Comparison of ENCODE assay signal across 14 mouse cellular contexts in genomic region chr5:24651356-24651755, GRCm38 (mm10). TPM values are rescaled to one million over a fixed set of nuclear protein-coding genes. Genes with fewer than 3 reads are reported as not detected.
DNase-seq lines count a peak whose midpoint lies in the region; ATAC-seq and TF ChIP-seq lines count a peak whose summit lies in the region.
"Had no signal": no experiment of that assay in that cellular context is flagged by ENCODE, and none has a peak within 500 bp of the region (broad histone marks: within the 10 kb centered on the region; RNA-seq: fewer than 3 reads in every experiment).

No protein-coding gene starts in this region.

- no peak overlapping the region for H3K27ac ChIP-seq in embryonic facial prominence, embryonic 14.5 days (replicated peaks; ENCODE audit: low read depth, low read length)
- H3K27ac ChIP-seq in embryonic facial prominence, embryonic 10.5 days (replicated peaks): no peak overlapping the region
- H3K27ac ChIP-seq in heart, embryonic 12.5 days (ENCODE audit: poor library complexity, severe bottlenecking): no peak overlapping the region
- H3K27ac ChIP-seq in midbrain, embryonic 16.5 days (ENCODE audit: low read length): no peak overlapping the region
- H3K27ac ChIP-seq in midbrain, postnatal 0 days (ENCODE audit: low read depth, low read length): no peak overlapping the region
- H3K27ac ChIP-seq: hindbrain, embryonic 14.5 days; kidney, embryonic 15.5 days; limb, embryonic 12.5 days; liver, embryonic 15.5 days; stomach, postnatal 0 days had no signal

- H3K4me3 ChIP-seq in embryonic facial prominence, embryonic 14.5 days (ENCODE audit: low read depth, low read length): no peak overlapping the region
- H3K4me3 ChIP-seq in embryonic facial prominence, embryonic 10.5 days: no peak overlapping the region
- no peak overlapping the region for H3K4me3 ChIP-seq in heart, embryonic 12.5 days
- H3K4me3 ChIP-seq in midbrain, embryonic 16.5 days (ENCODE audit: low read depth, low read length): no peak overlapping the region
- no peak overlapping the region for H3K4me3 ChIP-seq in midbrain, postnatal 0 days (ENCODE audit: low read depth, low read length)
- H3K4me3 ChIP-seq: kidney, embryonic 15.5 days; limb, embryonic 12.5 days; liver, embryonic 15.5 days had no signal

- H3K27me3 ChIP-seq in embryonic facial prominence, embryonic 14.5 days (replicated peaks; ENCODE audit: control insufficient read depth, insufficient read depth, low read length): no peaks in the 10 kb centered on the region
- H3K27me3 ChIP-seq in embryonic facial prominence, embryonic 10.5 days (replicated peaks; ENCODE audit: low read depth, poor library complexity, severe bottlenecking): peaks cover 8% of the 10 kb centered on the region
- H3K27me3 ChIP-seq in heart, embryonic 12.5 days (replicated peaks): peaks cover 15% of the 10 kb centered on the region
- no peaks in the 10 kb centered on the region for H3K27me3 ChIP-seq in midbrain, embryonic 16.5 days (ENCODE audit: control insufficient read depth, insufficient read depth, low read depth, low read length)
- no peaks in the 10 kb centered on the region for H3K27me3 ChIP-seq in midbrain, postnatal 0 days (ENCODE audit: insufficient read depth, low read length)
- H3K27me3 ChIP-seq: kidney, embryonic 15.5 days had no signal

- 0 out of 2 replicates have a peak overlapping the region, but pooled peaks have one; percentile 20 for H3K9ac ChIP-seq in embryonic facial prominence, embryonic 14.5 days (ENCODE audit: low read depth, low read length)
- 0 out of 2 replicates have a peak overlapping the region, but pooled peaks have one; percentile 18 for H3K9ac ChIP-seq in heart, embryonic 12.5 days
- H3K9ac ChIP-seq in midbrain, embryonic 16.5 days (ENCODE audit: low read depth, low read length): peak overlapping the region; percentile 11; the same call in 1 of the 2 replicates
- no peak overlapping the region for H3K9ac ChIP-seq in midbrain, postnatal 0 days (replicated peaks; ENCODE audit: low read length, poor library complexity, severe bottlenecking)
- H3K9ac ChIP-seq: hindbrain, embryonic 14.5 days; kidney, embryonic 15.5 days; limb, embryonic 12.5 days; liver, embryonic 15.5 days; lung, embryonic 14.5 days had no signal

- no peak for DNase-seq in embryonic facial prominence, embryonic 14.5 days (ENCODE audit: low spot score)
- no peak for DNase-seq in embryonic facial prominence, embryonic 10.5 days (ENCODE audit: low spot score)
- no peak for DNase-seq in heart, adult 9 months (ENCODE audit: low spot score in 2 of 2)
- no peak for DNase-seq in midbrain, postnatal 0 days (ENCODE audit: low spot score)
- no peak for DNase-seq in testis, postnatal 10 days (ENCODE audit: low spot score)
- no peak for DNase-seq in left cerebral cortex, adult 8-10 months (ENCODE audit: low spot score in 2 of 2)

- WGBS in embryonic facial prominence, embryonic 14.5 days: 81% methylated on average over 6 of the region's 6 CpGs
- 83% methylated on average over 6 of the region's 6 CpGs for WGBS in embryonic facial prominence, embryonic 10.5 days
- 79% methylated on average over 6 of the region's 6 CpGs for WGBS in heart, embryonic 12.5 days
- 86% methylated on average over 6 of the region's 6 CpGs for WGBS in midbrain, embryonic 16.5 days
- 83% methylated on average over 6 of the region's 6 CpGs for WGBS in midbrain, postnatal 0 days

- H3K4me2 ChIP-seq in embryonic facial prominence, embryonic 14.5 days (ENCODE audit: low read depth, low read length): no peak overlapping the region
- no peak overlapping the region for H3K4me2 ChIP-seq in heart, embryonic 12.5 days
- no peak overlapping the region for H3K4me2 ChIP-seq in midbrain, embryonic 16.5 days (ENCODE audit: low read length)
- no peak overlapping the region for H3K4me2 ChIP-seq in midbrain, postnatal 0 days (ENCODE audit: low read depth, low read length, poor library complexity, severe bottlenecking)
- H3K4me2 ChIP-seq: hindbrain, embryonic 14.5 days; kidney, embryonic 15.5 days; limb, embryonic 12.5 days; lung, embryonic 14.5 days had no signal

- no peaks in the 10 kb centered on the region for H3K9me3 ChIP-seq in embryonic facial prominence, embryonic 14.5 days (ENCODE audit: control insufficient read depth, low read length)
- no peaks in the 10 kb centered on the region for H3K9me3 ChIP-seq in embryonic facial prominence, embryonic 10.5 days
- H3K9me3 ChIP-seq in heart, embryonic 12.5 days (replicated peaks): no peaks in the 10 kb centered on the region
- no peaks in the 10 kb centered on the region for H3K9me3 ChIP-seq in midbrain, embryonic 16.5 days (replicated peaks; ENCODE audit: control insufficient read depth, low read length, poor library complexity, severe bottlenecking)
- H3K9me3 ChIP-seq in midbrain, postnatal 0 days (ENCODE audit: low read length): no peaks in the 10 kb centered on the region
- H3K9me3 ChIP-seq: kidney, embryonic 15.5 days; limb, embryonic 12.5 days; liver, embryonic 15.5 days had no signal

- no peaks in the 10 kb centered on the region for H3K4me1 ChIP-seq in embryonic facial prominence, embryonic 14.5 days (ENCODE audit: control insufficient read depth, insufficient read depth, low read length)
- H3K4me1 ChIP-seq in embryonic facial prominence, embryonic 10.5 days: 0 out of 2 replicates have a peak, but pooled peaks cover 3% of the 10 kb centered on the region
- H3K4me1 ChIP-seq in heart, embryonic 12.5 days (replicated peaks): no peaks in the 10 kb centered on the region
- 0 out of 2 replicates have a peak, but pooled peaks cover 3% of the 10 kb centered on the region for H3K4me1 ChIP-seq in midbrain, embryonic 16.5 days (ENCODE audit: control insufficient read depth, insufficient read depth, low read length)
- H3K4me1 ChIP-seq in midbrain, postnatal 0 days (ENCODE audit: insufficient read depth, low read length): peaks cover 4% of the 10 kb centered on the region; the same call in 1 of the 2 replicates
- H3K4me1 ChIP-seq: kidney, embryonic 15.5 days; limb, embryonic 12.5 days had no signal

- no peak for ATAC-seq in embryonic facial prominence, embryonic 14.5 days (ENCODE audit: low read depth)
- no peak for ATAC-seq in heart, embryonic 12.5 days (ENCODE audit: insufficient number of reproducible peaks, low FRiP score)
- ATAC-seq in midbrain, embryonic 16.5 days: no peak; the same call in 1 of the 2 replicates
- ATAC-seq in midbrain, postnatal 0 days (ENCODE audit: low FRiP score): no peak

- H3K36me3 ChIP-seq in embryonic facial prominence, embryonic 14.5 days (ENCODE audit: control insufficient read depth, insufficient read depth, low read length): no peaks in the 10 kb centered on the region
- no peaks in the 10 kb centered on the region for H3K36me3 ChIP-seq in embryonic facial prominence, embryonic 10.5 days (replicated peaks)
- H3K36me3 ChIP-seq in heart, embryonic 12.5 days: no peaks in the 10 kb centered on the region
- H3K36me3 ChIP-seq in midbrain, embryonic 16.5 days (ENCODE audit: control insufficient read depth, insufficient read depth, low read length): no peaks in the 10 kb centered on the region
- no peaks in the 10 kb centered on the region for H3K36me3 ChIP-seq in midbrain, postnatal 0 days (ENCODE audit: insufficient read depth, low read length)
- H3K36me3 ChIP-seq: kidney, embryonic 15.5 days; limb, embryonic 12.5 days; liver, embryonic 15.5 days had no signal

- no peak for TF ChIP-seq CTCF in midbrain, postnatal 0 days (IDR thresholded peaks at IDR 0.05)

RNA-seq across cellular contexts. Expression of gene Smarcd3, which starts 27.1 kb away (rescaled TPM):
- 48.9 and 54.7 TPM in 2 replicates for polyA plus RNA-seq in embryonic facial prominence, embryonic 14.5 days (2014; fragmentation: Nextera tagmentation; extraction: Ambion mirVana)
- 22.2 and 24.8 TPM in 2 replicates for polyA plus RNA-seq in embryonic facial prominence, embryonic 10.5 days (2016; fragmentation: Nextera tagmentation; extraction: Ambion mirVana)
- polyA plus RNA-seq in heart, embryonic 12.5 days (2016; fragmentation: Nextera tagmentation; extraction: Ambion mirVana): 86.4 and 90.3 TPM in 2 replicates
- polyA plus RNA-seq in midbrain, embryonic 16.5 days (2015; fragmentation: Nextera tagmentation; extraction: Ambion mirVana): 173 and 192 TPM in 2 replicates
- 279 and 347 TPM in 2 replicates for total RNA-seq in midbrain, postnatal 0 days (2014; rRNA removed)
- 187 and 189 TPM in 2 replicates for polyA plus RNA-seq in midbrain, postnatal 0 days (2015; fragmentation: Nextera tagmentation; extraction: Ambion mirVana)
- total RNA-seq in left cerebral cortex, adult 8-10 months (2022): 100 to 1,000 TPM in 2 of 4 experiments, 10 to 100 TPM in 2; 98.6 to 117 (median 104) TPM

RNA-seq across cellular contexts. Expression of gene Nub1, which starts 34.0 kb away (rescaled TPM):
- 34.8 and 38.1 TPM in 2 replicates for polyA plus RNA-seq in embryonic facial prominence, embryonic 14.5 days (2014; fragmentation: Nextera tagmentation; extraction: Ambion mirVana)
- 27.7 and 29.5 TPM in 2 replicates for polyA plus RNA-seq in embryonic facial prominence, embryonic 10.5 days (2016; fragmentation: Nextera tagmentation; extraction: Ambion mirVana)
- polyA plus RNA-seq in heart, embryonic 12.5 days (2016; fragmentation: Nextera tagmentation; extraction: Ambion mirVana): 29.5 and 31.9 TPM in 2 replicates
- 48.6 and 49.8 TPM in 2 replicates for polyA plus RNA-seq in midbrain, embryonic 16.5 days (2015; fragmentation: Nextera tagmentation; extraction: Ambion mirVana)
- total RNA-seq in midbrain, postnatal 0 days (2014; rRNA removed): 44.9 and 45.3 TPM in 2 replicates
- polyA plus RNA-seq in midbrain, postnatal 0 days (2015; fragmentation: Nextera tagmentation; extraction: Ambion mirVana): 45.1 and 45.9 TPM in 2 replicates
- total RNA-seq in left cerebral cortex, adult 8-10 months (2022): 10 to 100 TPM; 85.4 to 91.5 (median 86.1) TPM
